Mouse (Mus musculus) T-helper 2 cell (primary cell): ENCODE results near the gene Iqce.

Source experiments
- in situ Hi-C: fragments of 300-600 bp; cut with MboI, MseI; formaldehyde crosslinking; loops from one replicate; pipeline ENCODE4 v1.15.1; 2025; ENCODE audit warnings: high pct_unique_total_duplicates

The Iqce gene

GRCm38 (mm10) chr5:140702103-140702513 lies at the start of gene Iqce:
Gene Iqce (minus strand): TSS chr5:140702378.
- in situ Hi-C loops, result no loop called here

GRCm38 (mm10) chr5:140750925-140751324 lies 48.7 kb upstream of the Iqce start:
- in situ Hi-C loops, result no loop called here

- in situ Hi-C loops, result loop anchor here (5.0 kb wide), 2 partner anchors 42 to 202 kb away; partner anchors contain the start of gene Brat1
These were observed 47.1 kb upstream of the Iqce start for GRCm38 (mm10) chr5:140749062-140749875.

- in situ Hi-C loops, result loop anchor here (5.0 kb wide), 2 partner anchors 41 to 201 kb away; partner anchors contain the start of gene Brat1
These were observed 46.2 kb upstream of the Iqce start for GRCm38 (mm10) chr5:140748425-140748824.

- in situ Hi-C loops, result no loop called here
These were observed 41.5 kb upstream of the Iqce start for GRCm38 (mm10) chr5:140743706-140744131.

GRCm38 (mm10) chr5:140741877-140742276 lies 39.7 kb upstream of the Iqce start:
- in situ Hi-C loops, result no loop called here

- in situ Hi-C loops, result no loop called here
These were observed 38.9 kb upstream of the Iqce start for GRCm38 (mm10) chr5:140741040-140741439.

- in situ Hi-C loops, result no loop called here
These were observed 37.6 kb upstream of the Iqce start for GRCm38 (mm10) chr5:140739813-140740212.

GRCm38 (mm10) chr5:140736166-140736565 lies 34.0 kb upstream of the Iqce start:
- in situ Hi-C loops, result no loop called here

- in situ Hi-C loops, result no loop called here
These were observed 33.1 kb upstream of the Iqce start for GRCm38 (mm10) chr5:140735297-140735696.

GRCm38 (mm10) chr5:140733336-140733735 lies 31.2 kb upstream of the Iqce start:
- in situ Hi-C loops, result no loop called here

GRCm38 (mm10) chr5:140732195-140732594 lies 30.0 kb upstream of the Iqce start:
- in situ Hi-C loops, result no loop called here

- in situ Hi-C loops, result no loop called here
These were observed 29.0 kb upstream of the Iqce start for GRCm38 (mm10) chr5:140731040-140731797.

- in situ Hi-C loops, result no loop called here
These were observed 25.0 kb upstream of the Iqce start for GRCm38 (mm10) chr5:140726946-140727740.

- in situ Hi-C loops, result no loop called here
These were observed 24.1 kb upstream of the Iqce start for GRCm38 (mm10) chr5:140726062-140726839.

- in situ Hi-C loops, result no loop called here
These were observed 21.6 kb upstream of the Iqce start, which contains the start of gene Amz1 for GRCm38 (mm10) chr5:140723822-140724221. Gene Amz1 (plus strand): TSS chr5:140724127.

- in situ Hi-C loops, result no loop called here
These were observed 19.9 kb upstream of the Iqce start for GRCm38 (mm10) chr5:140722121-140722520.

GRCm38 (mm10) chr5:140720773-140721172 lies 18.6 kb upstream of the Iqce start:
- in situ Hi-C loops, result no loop called here

- in situ Hi-C loops, result no loop called here
These were observed 8.9 kb upstream of the Iqce start for GRCm38 (mm10) chr5:140711040-140711439.

- in situ Hi-C loops, result no loop called here
These were observed 8.1 kb upstream of the Iqce start for GRCm38 (mm10) chr5:140710315-140710714.
